Mouse (Mus musculus) kidney, adult 2 months (tissue): ENCODE results near the gene Gba.

ENCODE experiments used
- CTCF ChIP-seq: fragments of 200-500 bp; conservative IDR thresholded peaks from 2 replicates; pipeline ENCODE4 v1.5.1; 2011; ENCODE audit warnings: low read depth, mild to moderate bottlenecking, control low read depth, low read length, moderate library complexity, mixed read lengths; ENCODE audit not compliant: insufficient read depth, insufficient read length
- POLR2A ChIP-seq: fragments of 200-500 bp; IDR thresholded peaks from one replicate; pipeline ENCODE4 v1.6.1; 2011; ENCODE audit warnings: low read depth, low read length, control low read depth

- no peak for TF ChIP-seq CTCF
- TF ChIP-seq POLR2A: no peak
These were observed 37.4 kb upstream of the Gba start for GRCm38 (mm10) chr3:89165268-89165870.
